Mouse (Mus musculus): ENCODE measurements at regions not wholly inside any gene's neighbourhood (a gene's known extent, or its start where the extent isn't known, plus 50 kb on each side); places are given as distances from the start of the nearest gene placed in this dataset.

GRCm38 (mm10) chr2:166429494-166429893 lies 274.0 kb upstream of the Sulf2 start:
- TF ChIP-seq CHD2 (IDR thresholded peaks at IDR 0.05; ENCODE audit: low read depth, low read length): no peak
- no peak for TF ChIP-seq MAFK (IDR thresholded peaks at IDR 0.05; ENCODE audit: insufficient read depth, low read depth, low read length)
